Mouse (Mus musculus): Measurements from ENCODE around the gene Msantd2. TPM values are rescaled to one million over a fixed set of nuclear protein-coding genes. Genes with fewer than 3 reads are reported as not detected.

Gene Msantd2
- polyA plus RNA-seq, 1 experiment from 2014 or later, result 35.4 TPM

DNA sequence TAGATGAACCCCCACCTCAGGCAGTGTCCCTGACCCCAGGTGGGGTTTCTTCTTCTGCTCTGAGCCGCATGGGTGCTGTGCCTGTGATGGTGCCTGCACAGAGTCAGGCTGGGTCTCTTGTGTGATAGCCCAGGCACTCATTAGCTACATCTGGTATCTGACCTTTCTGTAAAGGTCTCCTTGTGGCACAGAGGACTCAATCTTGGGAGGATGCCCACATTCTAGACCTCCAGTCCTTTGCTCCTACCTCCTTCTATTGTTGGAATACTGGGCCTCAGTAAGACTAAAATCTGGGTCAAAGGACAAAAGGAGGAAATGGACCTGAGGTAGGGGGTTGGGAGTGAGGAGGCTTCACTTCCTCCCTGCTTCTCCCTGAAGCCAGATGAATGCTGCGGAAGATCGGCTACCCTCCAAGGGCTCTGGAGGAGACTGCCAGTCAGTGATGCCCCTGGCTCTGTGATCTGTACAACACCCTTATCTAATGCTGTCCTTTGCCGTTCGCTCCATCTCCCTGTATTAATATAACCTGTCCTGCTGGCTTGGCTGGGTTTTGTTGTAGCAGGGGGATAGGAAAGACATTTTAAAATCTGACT is 48.6 kb downstream of the Msantd2 start:
- Histone ChIP-seq H3K9me3 (no peaks in the 10 kb centered on the region), H3K27ac (no peak overlapping the region), H3K4me1 (peaks cover 18% of the 10 kb centered on the region), H3K4me3 (no peak overlapping the region), H3K27me3 (ENCODE audit: poor library complexity, severe bottlenecking) (peaks cover 70% of the 10 kb centered on the region), H3K36me3 (replicated peaks) (no peaks in the 10 kb centered on the region)
- WGBS, result 79% methylated on average over 5 of the region's 5 CpGs
- no peak for DNase-seq (ENCODE audit: extremely low spot score, low spot score)

- no peak within 1 kb of the TSS for H3K4me3 ChIP-seq
- H3K4me1 ChIP-seq, result peaks cover 24% of the 10 kb centered on the region
- 47% methylated on average over 23 of the region's 23 CpGs for WGBS
- no peak for DNase-seq (ENCODE audit: extremely low spot score, low spot score)
- H3K36me3 ChIP-seq (replicated peaks), result no peaks in the 10 kb centered on the region
- H3K27me3 ChIP-seq (ENCODE audit: poor library complexity, severe bottlenecking), result peaks cover 79% of the 10 kb centered on the region
- no peaks in the 10 kb centered on the region for H3K9me3 ChIP-seq
- no peak within 1 kb of the TSS for H3K27ac ChIP-seq
These were observed 50.3 kb downstream of the Msantd2 start, which contains the start of gene Vsig2 for GRCm38 (mm10) chr9:37539170-37540025. Vsig2 (plus strand) TSS chr9:37539255.

DNA sequence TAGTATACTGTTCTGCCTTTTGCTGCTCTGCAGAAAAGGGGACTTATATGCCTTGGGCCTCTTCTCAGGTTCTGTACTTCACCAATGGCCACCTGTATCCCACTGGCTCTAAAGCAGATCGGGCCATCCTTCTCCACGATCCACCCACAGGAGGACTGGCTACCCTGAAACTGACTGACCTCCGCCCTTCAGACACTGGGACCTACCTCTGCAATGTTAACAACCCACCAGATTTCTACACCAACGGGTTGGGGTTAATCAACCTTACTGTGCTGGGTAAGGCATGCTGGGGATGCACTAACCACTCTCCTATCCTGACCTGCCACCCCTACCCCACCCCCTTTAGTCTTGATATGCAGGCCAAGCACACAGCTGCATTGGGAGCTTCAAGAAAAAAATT is 51.1 kb downstream of the Msantd2 start:
- peaks cover 32% of the 10 kb centered on the region for H3K4me1 ChIP-seq
- no peak overlapping the region for H3K4me3 ChIP-seq
- H3K27me3 ChIP-seq (ENCODE audit: poor library complexity, severe bottlenecking), result peaks cover 88% of the 10 kb centered on the region
- 91% methylated on average over 4 of the region's 4 CpGs for WGBS
- H3K36me3 ChIP-seq (replicated peaks), result no peaks in the 10 kb centered on the region
- H3K27ac ChIP-seq, result no peak overlapping the region
- no peak for DNase-seq (ENCODE audit: extremely low spot score, low spot score)
- H3K9me3 ChIP-seq, result no peaks in the 10 kb centered on the region

GRCm38 (mm10) chr9:37540701-37541575 is 51.8 kb downstream of the Msantd2 start:
- peaks cover 39% of the 10 kb centered on the region for H3K4me1 ChIP-seq
- peaks cover 95% of the 10 kb centered on the region for H3K27me3 ChIP-seq (ENCODE audit: poor library complexity, severe bottlenecking)
- no peaks in the 10 kb centered on the region for H3K9me3 ChIP-seq
- H3K4me3 ChIP-seq, result no peak overlapping the region
- no peak overlapping the region for H3K27ac ChIP-seq
- 88% methylated on average over 6 of the region's 6 CpGs for WGBS
- H3K36me3 ChIP-seq (replicated peaks), result no peaks in the 10 kb centered on the region
- no peak for DNase-seq (ENCODE audit: extremely low spot score, low spot score)

DNA sequence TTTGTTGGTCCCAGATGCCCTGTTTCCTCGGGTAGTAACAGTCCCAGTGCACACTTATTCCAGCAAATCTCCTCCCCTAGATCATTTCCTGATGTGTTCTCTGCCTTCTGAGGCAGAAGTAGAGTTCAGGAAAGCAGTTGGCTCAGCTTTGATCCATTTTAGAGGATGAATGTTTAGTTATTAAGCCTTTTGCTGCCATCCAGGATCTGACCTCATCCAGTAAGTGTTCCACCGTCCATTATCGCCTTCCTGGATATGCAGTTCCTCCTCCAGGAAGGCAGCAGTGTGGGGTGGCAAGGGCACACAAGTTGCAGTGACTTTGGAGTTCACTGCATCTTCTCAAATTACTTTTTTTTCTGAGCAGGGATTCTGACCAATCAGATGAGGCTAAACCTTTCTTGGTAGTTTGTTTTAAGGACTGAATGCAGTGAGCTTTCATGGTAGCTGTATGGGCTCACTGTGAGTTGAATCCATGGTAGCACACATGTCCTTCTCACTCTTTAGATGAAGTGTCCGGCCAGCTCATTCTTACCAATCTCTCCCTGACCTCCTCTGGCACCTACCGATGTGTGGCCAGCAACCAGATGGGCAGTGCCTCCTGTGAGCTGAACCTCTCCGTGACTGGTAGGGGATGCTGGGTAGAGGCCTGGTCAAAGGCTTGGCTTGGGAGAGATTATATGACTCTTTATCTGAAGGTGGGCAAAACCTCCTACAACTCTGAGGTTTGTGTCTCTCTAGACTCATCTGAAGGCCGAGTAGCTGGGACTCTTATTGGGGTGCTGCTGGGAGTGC is 52.9 kb downstream of the Msantd2 start:
- no peak for DNase-seq (ENCODE audit: extremely low spot score, low spot score)
- H3K27me3 ChIP-seq (ENCODE audit: poor library complexity, severe bottlenecking), result peaks cover 97% of the 10 kb centered on the region

DNA sequence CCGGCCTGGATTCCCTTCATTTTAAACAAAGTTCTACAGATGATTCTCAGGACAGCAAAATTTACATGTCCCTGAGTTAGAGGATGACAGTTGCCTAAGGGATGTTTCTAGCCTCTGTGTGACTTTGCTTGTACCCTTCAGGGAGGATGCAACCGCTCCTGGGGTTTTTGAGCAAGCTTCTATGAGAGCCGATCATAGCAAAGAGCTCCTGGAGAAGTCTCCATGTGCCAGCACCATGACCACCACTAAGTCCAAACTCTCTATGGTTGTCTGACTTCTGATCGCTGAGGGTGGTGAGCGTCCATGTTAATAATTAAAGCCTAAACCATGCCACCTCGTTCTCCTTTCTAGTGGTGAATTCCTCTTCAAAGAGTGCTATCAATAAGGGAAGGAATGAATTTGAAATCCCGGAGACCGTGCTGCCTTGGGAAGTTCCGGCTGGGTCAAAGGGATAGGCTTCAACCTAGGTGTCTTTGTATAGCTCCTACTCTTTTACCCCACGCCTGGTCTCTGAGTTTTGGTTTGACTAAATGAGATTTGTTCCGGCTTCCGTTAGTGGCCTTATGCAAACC is 54.8 kb downstream of the Msantd2 start:
- WGBS, result 33% methylated on average over 12 of the region's 12 CpGs
- H3K27me3 ChIP-seq (ENCODE audit: poor library complexity, severe bottlenecking), result peaks cover 100% of the 10 kb centered on the region
- H3K27ac ChIP-seq, result no peak overlapping the region
- no peaks in the 10 kb centered on the region for H3K36me3 ChIP-seq (replicated peaks)
- peaks cover 31% of the 10 kb centered on the region for H3K4me1 ChIP-seq
- DNase-seq (ENCODE audit: extremely low spot score, low spot score), result no peak
- no peaks in the 10 kb centered on the region for H3K9me3 ChIP-seq
- H3K4me3 ChIP-seq, result peak overlapping the region; percentile 45

More for the DNA sequence above, 52.9 kb downstream of the Msantd2 start:
- Histone ChIP-seq H3K9me3 (no peaks in the 10 kb centered on the region), H3K4me3 (no peak overlapping the region), H3K36me3 (replicated peaks) (no peaks in the 10 kb centered on the region), H3K4me1 (peaks cover 40% of the 10 kb centered on the region), H3K27ac (no peak overlapping the region)
- WGBS, result 78% methylated on average over 7 of the region's 7 CpGs

DNA sequence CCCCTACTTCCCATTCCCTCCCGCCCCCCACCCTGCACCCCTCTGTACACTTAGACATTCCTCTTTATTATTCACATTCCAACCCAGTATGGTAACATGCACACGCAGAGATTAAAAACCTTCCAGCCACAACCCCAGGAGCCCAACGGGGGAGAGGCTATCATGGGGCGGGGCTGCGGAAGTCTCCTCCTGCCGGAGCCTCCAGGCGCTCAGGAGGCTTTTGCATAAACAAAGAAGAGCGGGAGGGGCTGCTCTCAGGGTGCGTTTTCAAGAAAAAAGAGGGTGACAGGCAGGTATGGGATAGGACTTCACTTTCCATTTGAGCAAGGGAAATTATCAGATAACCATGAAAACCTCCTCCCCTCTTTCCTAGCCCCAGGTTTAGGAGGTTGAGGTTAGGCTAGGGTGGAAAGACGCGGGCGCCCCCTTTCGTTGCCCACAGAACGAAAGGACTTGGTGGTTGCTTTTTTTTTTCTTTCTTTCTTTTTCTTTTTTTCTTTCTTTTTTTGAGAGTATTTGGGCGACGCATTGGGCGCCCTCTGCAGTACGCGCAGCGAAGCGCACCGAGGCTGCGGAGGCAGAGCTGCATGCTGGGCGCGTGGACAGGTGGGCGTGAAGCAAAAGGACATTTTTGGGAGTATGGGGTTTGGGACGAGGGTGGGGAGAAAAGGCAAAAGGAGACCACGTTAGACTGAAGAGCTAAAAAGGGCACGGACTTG is 55.5 kb downstream of the Msantd2 start:
- Histone ChIP-seq H3K4me1 (peaks cover 24% of the 10 kb centered on the region), H3K9me3 (no peaks in the 10 kb centered on the region), H3K36me3 (replicated peaks) (no peaks in the 10 kb centered on the region), H3K27ac (0 out of 2 replicates have a peak overlapping the region, but pooled peaks have one; percentile 30), H3K27me3 (ENCODE audit: poor library complexity, severe bottlenecking) (peaks cover 100% of the 10 kb centered on the region), H3K4me3 (peak overlapping the region; percentile 45)
- DNase-seq (ENCODE audit: extremely low spot score, low spot score), result peak; percentile 56
- WGBS, result under 1% methylated on average over 29 of the region's 29 CpGs

GRCm38 (mm10) chr9:37545166-37545610 is 56.1 kb downstream of the Msantd2 start:
- Histone ChIP-seq H3K36me3 (replicated peaks) (no peaks in the 10 kb centered on the region), H3K9me3 (no peaks in the 10 kb centered on the region), H3K27ac (no peak overlapping the region), H3K4me3 (peak overlapping the region; percentile 45), H3K4me1 (peaks cover 22% of the 10 kb centered on the region), H3K27me3 (ENCODE audit: poor library complexity, severe bottlenecking) (peaks cover 100% of the 10 kb centered on the region)
- DNase-seq (ENCODE audit: extremely low spot score, low spot score), result no peak
- WGBS, result 5% methylated on average over 17 of the region's 17 CpGs

DNA sequence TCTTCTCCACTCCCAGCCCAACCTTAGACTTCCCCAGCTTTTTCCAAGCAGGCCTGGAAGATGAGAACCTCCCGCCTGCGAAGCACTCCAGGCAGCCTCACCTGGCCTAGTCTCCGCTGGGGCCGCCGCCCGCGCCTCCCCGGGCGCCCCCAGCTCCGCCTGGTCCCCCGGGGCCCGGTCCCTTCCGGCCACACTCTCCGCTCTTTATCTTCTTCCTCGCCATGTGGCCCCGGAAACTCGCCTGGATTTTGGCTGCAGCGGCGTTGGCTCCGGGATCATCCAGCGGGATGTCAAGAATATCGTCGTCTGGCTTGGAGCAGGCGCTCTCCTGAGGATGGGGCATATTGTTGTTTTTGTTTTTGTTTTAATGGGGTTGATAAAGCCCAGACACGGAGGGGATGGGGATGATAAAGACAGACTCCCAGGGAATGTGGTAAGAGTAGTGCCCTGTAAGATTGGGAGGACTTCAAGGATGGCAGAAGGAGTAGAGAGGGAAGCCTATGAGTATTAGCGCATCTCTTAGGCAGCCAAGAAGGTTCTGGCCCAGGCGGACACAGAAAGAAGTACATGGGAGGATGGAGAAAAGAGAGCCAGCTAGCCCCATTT is 56.8 kb downstream of the Msantd2 start:
- DNase-seq (ENCODE audit: extremely low spot score, low spot score), result no peak
- Histone ChIP-seq H3K9me3 (no peaks in the 10 kb centered on the region), H3K27ac (no peak overlapping the region), H3K36me3 (replicated peaks) (no peaks in the 10 kb centered on the region), H3K4me3 (peak overlapping the region; percentile 19; the same call in 1 of the 2 replicates), H3K4me1 (peaks cover 22% of the 10 kb centered on the region), H3K27me3 (ENCODE audit: poor library complexity, severe bottlenecking) (peaks cover 100% of the 10 kb centered on the region)
- 6% methylated on average over 27 of the region's 27 CpGs for whole genome bisulfite sequencing

- H3K4me3 ChIP-seq, result no peak overlapping the region
- no peaks in the 10 kb centered on the region for H3K36me3 ChIP-seq (replicated peaks)
- H3K4me1 ChIP-seq, result peaks cover 25% of the 10 kb centered on the region
- no peak overlapping the region for H3K27ac ChIP-seq
- no peaks in the 10 kb centered on the region for H3K9me3 ChIP-seq
- WGBS, result 53% methylated on average over 1 of the region's 1 CpGs
- DNase-seq (ENCODE audit: extremely low spot score, low spot score), result no peak
- peaks cover 100% of the 10 kb centered on the region for H3K27me3 ChIP-seq (ENCODE audit: poor library complexity, severe bottlenecking)
These were observed 57.8 kb downstream of the Msantd2 start for GRCm38 (mm10) chr9:37546889-37547288.

GRCm38 (mm10) chr9:37550435-37550834 is 61.3 kb downstream of the Msantd2 start:
- DNase-seq (ENCODE audit: extremely low spot score, low spot score), result no peak
- Histone ChIP-seq H3K4me3 (no peak overlapping the region), H3K27me3 (ENCODE audit: poor library complexity, severe bottlenecking) (peaks cover 100% of the 10 kb centered on the region), H3K9me3 (no peaks in the 10 kb centered on the region), H3K4me1 (peaks cover 30% of the 10 kb centered on the region), H3K36me3 (replicated peaks) (no peaks in the 10 kb centered on the region), H3K27ac (no peak overlapping the region)
- WGBS, result 55% methylated on average over 1 of the region's 1 CpGs

Data from forebrain, embryonic 10.5 days (tissue).